Mouse (Mus musculus) MEL-GATA-1-ER (cell line): ENCODE measurements around the gene Tlx2.

ENCODE experiments used
- DNase-seq: peaks from one replicate; pipeline ENCODE4 v3.0.0-alpha.2; 2012; ENCODE audit warnings: low read depth; ENCODE audit errors: extremely low read depth

Gene Tlx2

GRCm38 (mm10) chr6:83092416-83093127, 22.5 kb upstream of the Tlx2 start:
- no peak for DNase-seq

DNA sequence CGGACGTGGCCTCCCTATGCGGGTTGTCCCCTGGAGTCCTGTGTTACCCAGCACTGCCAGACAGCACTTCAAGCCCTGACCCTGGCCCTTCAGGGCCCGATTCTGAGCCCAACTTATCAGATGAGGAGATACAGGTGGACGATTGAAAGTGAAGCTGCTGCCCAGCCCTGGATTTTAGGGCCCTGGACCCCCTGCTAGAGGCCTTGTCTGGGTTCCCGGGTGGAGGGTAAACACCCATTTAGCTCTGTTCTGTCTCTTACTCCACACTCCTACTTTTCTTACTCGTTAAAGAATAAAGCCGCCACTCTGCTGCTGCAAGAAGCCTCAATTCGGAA, 17.8 kb upstream of the Tlx2 start:
- no peak for DNase-seq

GRCm38 (mm10) chr6:83087205-83087925, 17.3 kb upstream of the Tlx2 start:
- DNase-seq: no peak

GRCm38 (mm10) chr6:83086121-83087035, 16.3 kb upstream of the Tlx2 start, which contains the start of gene Lbx2:
Lbx2 (plus strand) TSS chr6:83086367.
- DNase-seq: no peak

DNA sequence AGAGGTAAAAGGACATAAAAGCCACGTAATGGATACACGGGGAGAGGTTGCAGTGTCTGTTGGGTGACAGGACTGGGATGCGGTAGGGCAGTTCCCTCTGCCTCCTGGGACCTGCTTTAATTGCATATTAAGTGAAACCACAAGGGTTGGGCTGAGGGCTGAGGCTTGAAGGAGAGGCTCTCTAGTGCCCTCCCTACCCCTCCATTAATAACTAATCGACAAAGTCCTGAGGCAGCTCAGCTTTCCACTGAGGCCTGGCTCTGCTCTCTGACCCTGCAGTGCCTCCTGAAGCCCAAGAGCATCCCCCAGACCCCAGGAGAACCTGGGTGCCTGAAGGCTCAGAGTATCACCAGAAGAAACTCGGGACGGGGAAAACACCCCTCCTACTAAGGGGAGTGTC, 14.4 kb upstream of the Tlx2 start:
- DNase-seq: no peak

- no peak for DNase-seq
Measured at GRCm38 (mm10) chr6:83083497-83083896, 13.4 kb upstream of the Tlx2 start.

DNA sequence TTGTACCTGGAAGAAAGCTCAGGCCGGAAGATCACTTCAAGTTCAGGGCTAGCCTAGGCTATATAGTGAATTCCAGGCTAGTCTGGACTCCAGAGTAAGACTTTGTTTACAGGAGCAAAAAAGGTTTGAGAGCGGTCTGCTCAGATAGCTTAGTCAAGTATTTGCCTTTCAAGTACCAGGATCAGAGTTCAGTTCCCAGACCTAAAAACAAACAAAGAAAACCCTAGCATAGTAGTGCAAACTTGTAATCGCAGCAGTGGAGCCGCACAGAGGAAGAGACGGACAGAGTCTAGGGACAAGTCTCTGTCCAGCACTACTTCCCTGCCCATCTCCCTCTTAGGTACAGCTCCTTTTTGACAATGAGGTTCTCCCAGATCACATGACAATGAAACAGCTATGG, 10.1 kb upstream of the Tlx2 start:
- DNase-seq: no peak

DNA sequence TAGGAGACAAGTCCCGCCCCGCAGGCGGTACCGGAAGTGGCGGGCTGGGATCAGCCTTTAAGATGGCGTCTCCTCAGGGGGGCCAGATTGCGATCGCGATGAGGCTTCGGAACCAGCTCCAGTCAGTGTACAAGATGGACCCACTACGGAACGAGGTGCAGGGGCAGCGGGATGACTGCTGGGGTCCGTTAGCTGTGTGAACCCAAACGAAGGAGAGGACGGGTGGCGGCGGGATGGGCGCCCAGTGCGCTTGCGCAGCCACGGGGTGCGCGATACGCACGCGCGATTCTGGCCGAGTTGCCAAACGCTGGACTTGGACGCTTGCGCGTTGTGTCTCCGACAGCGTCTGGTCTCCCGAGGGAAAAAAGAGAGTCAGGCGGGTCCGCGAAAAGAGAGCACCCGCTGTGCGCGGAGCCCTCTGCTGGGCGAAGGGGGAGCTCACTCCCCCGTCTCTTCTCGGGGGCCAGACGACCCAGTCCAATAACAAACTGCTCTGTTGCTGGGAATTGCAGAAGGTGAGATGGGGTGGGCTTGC, 8.3 kb upstream of the Tlx2 start:
- DNase-seq: peak; percentile 89

GRCm38 (mm10) chr6:83077630-83078323, 7.7 kb upstream of the Tlx2 start, which contains the start of gene Pcgf1:
Pcgf1 (plus strand) TSS chr6:83077869.
- peak; percentile 15 for DNase-seq

DNA sequence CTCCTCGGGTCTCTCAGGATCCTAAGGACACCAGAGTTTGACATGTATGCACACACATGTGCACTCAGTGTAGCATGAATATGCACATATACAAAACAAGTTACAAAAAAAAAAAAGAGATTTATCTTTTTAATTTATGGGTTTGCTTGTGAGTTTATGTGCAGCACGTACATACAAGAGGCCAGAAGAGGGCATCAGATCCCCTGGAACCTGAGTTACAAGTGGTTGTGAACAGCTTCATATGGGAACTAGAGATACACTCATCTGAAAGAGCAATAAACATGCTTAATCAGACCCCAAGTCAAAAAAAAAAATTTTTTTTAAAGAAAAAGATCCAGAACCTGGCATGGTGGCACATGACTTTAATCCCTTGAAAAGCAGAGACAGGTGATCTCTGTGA, 4.9 kb upstream of the Tlx2 start:
- DNase-seq: no peak

DNA sequence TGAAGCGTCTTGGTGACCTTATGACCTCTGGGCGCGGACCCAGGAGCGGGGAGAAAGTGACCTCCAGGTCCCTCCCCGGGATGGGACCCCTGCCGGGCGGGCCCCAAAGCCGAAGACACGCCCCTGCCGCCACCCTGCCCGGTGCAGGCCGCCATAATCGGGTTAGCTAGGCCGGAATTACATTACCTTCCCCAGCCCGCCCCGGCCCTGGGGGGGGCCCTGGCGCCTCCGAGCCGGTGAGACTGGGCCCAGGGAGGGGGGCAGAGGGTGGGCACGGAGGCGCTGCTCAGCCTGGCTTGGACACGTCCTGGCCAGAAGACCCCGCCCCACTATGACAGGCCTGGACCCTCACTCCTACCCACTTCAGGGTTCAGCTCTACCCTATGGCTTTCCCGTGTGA, 1.1 kb upstream of the Tlx2 start:
- no peak for DNase-seq

DNA sequence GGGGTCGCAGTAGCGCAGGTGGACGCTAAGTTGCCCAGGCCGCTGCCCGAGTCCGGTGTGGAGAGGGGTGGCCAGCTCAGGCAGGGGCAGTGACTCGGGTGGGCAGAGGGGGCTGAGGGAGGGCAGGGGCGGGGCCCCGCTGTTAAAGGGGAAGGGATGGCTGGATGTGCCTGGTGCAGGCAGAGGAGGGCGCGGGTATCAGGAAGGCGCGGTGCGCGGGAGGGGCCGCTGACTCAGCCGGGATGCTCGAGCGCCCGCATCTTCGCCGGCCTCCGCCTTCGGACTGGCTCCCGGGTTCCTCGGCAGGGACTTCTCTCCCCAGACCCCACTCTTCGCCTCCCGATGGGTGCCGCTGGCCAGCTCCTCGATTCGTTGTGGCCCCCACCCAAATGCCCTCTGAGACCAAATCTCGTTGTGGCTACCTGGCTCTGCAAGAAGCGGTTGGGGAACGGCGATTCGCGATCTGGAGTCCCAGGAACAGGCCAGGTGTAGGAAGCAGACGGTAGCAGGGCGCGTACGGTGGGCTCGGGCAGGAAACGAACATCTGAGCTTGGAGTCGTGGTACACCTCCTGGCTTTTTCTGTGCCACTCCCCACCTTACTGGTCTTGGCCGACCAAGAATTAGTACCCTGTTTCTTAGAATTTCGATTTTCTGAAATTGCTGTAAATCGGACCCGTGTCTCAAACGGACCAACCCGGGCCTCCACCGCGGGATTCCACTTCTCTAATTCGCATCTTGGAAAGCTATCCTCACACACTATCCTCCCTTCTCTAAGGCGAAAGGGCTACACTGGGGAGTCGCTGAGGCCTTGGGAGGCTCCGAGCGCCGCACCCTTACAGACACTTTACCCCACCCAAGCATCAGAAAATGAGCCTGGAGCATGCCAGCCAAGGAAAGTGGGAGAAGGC, 472 bp upstream of the Tlx2 start:
- no peak for DNase-seq

GRCm38 (mm10) chr6:83069488-83070246, 426 bp downstream of the Tlx2 start:
- DNase-seq: no peak

DNA sequence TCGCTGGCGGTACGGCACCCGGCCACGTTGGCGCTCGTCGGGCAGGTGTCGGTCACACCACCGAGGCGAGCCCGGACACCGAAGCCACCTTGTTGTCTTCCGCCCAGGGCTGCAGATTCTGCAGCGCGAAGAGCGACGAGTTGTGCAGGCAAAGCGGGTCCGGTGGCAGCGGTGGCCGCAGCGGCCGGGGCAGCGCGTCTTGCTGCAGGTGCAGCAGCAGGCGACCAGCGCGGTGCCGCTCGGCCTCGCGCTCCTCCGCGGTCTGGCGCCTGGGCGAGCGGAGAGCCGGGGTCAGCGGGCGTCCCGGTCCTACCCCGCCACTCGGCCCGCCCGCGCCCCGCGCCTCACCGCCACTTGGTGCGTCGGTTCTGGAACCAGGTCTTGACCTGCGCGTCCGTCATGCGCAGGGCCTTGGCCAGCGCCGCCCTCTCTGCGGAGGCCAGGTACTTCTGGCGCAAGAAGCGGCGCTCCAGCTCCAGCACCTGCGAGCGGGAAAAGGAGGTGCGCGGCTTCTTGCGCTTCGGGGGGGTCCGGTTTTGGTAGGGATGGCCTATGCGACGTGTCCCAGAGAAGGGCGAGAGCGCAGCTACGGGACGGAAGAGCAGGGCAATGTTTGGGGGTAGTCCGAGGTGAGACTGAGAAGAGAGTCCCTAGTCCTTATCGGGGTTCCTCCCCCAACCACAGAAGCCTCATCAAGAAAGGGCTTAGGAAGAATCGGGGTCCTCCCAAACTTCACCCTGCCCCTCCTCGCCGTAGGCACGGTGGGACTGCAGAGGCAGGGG, 1.2 kb downstream of the Tlx2 start:
- no peak for DNase-seq

DNA sequence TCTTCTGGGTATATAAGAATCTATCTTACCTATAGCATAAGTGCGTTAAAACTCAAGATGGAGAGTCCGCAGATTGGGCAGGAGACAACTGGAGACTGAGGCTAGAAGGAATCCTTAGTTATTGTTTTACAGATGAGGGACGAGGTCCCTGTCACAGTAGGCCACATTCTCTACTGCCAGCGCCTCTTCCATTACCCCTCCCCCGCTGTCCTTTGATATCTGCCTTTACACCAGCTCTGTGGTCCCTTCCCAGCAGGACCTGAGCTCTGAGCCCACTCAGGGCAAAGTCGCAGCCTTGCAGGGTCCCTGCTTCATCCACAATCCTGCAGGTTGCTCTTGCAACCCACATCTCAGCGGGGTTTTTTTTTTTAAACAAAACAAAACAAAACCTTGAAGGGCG, 1.9 kb downstream of the Tlx2 start:
- no peak for DNase-seq

GRCm38 (mm10) chr6:83066441-83066840, 3.7 kb downstream of the Tlx2 start:
- no peak for DNase-seq

DNA sequence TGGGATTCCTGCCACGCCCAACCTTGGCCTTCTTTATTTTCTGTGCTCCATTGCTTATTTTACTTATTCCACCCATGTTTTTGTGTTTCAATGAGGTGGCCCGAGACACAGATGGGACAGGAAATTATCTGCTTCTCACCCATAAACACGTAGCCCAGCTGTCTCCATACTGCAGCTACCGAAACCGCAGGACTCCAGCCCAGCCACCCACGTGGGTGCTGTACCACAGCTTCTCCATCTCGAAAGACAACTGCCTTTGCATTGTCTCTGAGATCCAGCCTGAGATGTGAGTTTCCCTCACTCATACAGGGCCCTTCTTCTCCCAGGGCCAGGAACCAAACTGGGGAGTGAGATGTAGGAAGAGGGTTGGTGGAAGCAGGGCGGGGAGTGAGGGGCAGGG, 4.1 kb downstream of the Tlx2 start:
- DNase-seq: no peak

- no peak for DNase-seq
Measured at GRCm38 (mm10) chr6:83058725-83059124, 11.4 kb downstream of the Tlx2 start.

DNA sequence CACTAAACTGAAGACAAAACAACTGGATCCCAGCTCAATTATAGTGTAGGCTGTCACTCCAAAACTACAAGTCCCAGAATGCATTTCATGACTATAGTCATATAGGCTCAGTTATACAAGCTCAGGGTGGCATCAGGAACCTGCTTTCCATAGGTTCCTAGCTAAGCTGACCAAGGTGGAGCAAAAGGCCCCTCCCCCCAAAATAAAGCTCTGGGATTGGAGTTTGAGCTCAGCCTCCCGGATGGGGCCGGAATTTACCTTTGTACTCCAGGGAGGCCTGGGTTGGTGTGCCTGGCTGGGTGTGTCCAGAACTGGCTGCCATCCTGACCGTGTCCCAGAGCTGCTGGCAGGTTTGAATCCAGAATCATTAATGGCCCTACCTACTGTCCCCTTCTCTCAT, 12.3 kb downstream of the Tlx2 start, which contains the start of gene Dqx1:
Dqx1 (plus strand) TSS at position 55 of the 400 bp plus-strand sequence.
- DNase-seq: no peak
